Comparison of ENCODE assay signal across 8 mouse cellular contexts in genomic region chr14:55094704-55095231, GRCm38 (mm10). TPM values are rescaled to one million over a fixed set of nuclear protein-coding genes. Genes with fewer than 3 reads are reported as not detected.
A peak's percentile ranks its signal among the peaks of the same experiment; 100 is the strongest.
DNase-seq lines count a peak whose midpoint lies in the region; ATAC-seq and TF ChIP-seq lines count a peak whose summit lies in the region.

Gene Thtpa (plus strand): TSS chr14:55094784.

- DNase-seq in 3134 (ENCODE audit: extremely low read depth, insufficient read length, low spot score) = peak; percentile 82
- peak; percentile 72 for DNase-seq in adrenal gland, adult 8-10 months
- DNase-seq in embryonic facial prominence, embryonic 11.5 days (ENCODE audit: low spot score) = peak; percentile 87
- DNase-seq in heart, adult 2 months = peak; percentile 84 to 86
- peak; percentile 89 for DNase-seq in kidney, adult 2 months
- DNase-seq in splenic B cell, adult 2 months (ENCODE audit: low read depth, low spot score) = peak; percentile 63

- H3K4me3 ChIP-seq in embryonic facial prominence, embryonic 11.5 days (ENCODE audit: low read depth, low read length) = peak within 1 kb of the TSS; percentile 63
- peak within 1 kb of the TSS; percentile 87 for H3K4me3 ChIP-seq in heart, adult 2 months
- H3K4me3 ChIP-seq in kidney, adult 2 months (ENCODE audit: insufficient read depth, low read depth, low read length) = peak within 1 kb of the TSS; percentile 81
- H3K4me3 ChIP-seq in limb, embryonic 15.5 days = peak within 1 kb of the TSS; percentile 74
- H3K4me3 ChIP-seq in midbrain, embryonic 16.5 days (ENCODE audit: low read depth, low read length) = peak within 1 kb of the TSS; percentile 66

- peak; percentile 42 for ATAC-seq in embryonic facial prominence, embryonic 11.5 days (replicated peaks; ENCODE audit: insufficient number of reproducible peaks, low FRiP score, low TSS enrichment, low read depth)
- peak; percentile 67 for ATAC-seq in limb, embryonic 15.5 days (ENCODE audit: insufficient number of reproducible peaks, low FRiP score, low TSS enrichment, low read depth)
- peak; percentile 34 for ATAC-seq in midbrain, embryonic 16.5 days

- peak within 1 kb of the TSS; percentile 61 for H3K4me2 ChIP-seq in embryonic facial prominence, embryonic 11.5 days (ENCODE audit: low read depth, low read length)
- peak within 1 kb of the TSS; percentile 80 for H3K4me2 ChIP-seq in limb, embryonic 15.5 days
- H3K4me2 ChIP-seq in midbrain, embryonic 16.5 days (ENCODE audit: low read length) = peak within 1 kb of the TSS; percentile 77

- TF ChIP-seq CTCF in heart, adult 2 months (IDR thresholded peaks at IDR 0.05) = no peak
- TF ChIP-seq CTCF in kidney, adult 2 months (conservative IDR thresholded peaks at IDR 0.05; ENCODE audit: insufficient read depth, insufficient read length, low read depth, low read length) = no peak

- H3K27ac ChIP-seq in embryonic facial prominence, embryonic 11.5 days (replicated peaks; ENCODE audit: low read depth, low read length) = 0 out of 2 replicates have a peak within 1 kb of the TSS, but pooled peaks have one; percentile 31
- H3K27ac ChIP-seq in heart, adult 2 months = peak within 1 kb of the TSS; percentile 91
- peak within 1 kb of the TSS; percentile 91 for H3K27ac ChIP-seq in kidney, adult 2 months (ENCODE audit: insufficient read depth, low read depth, low read length)
- peak within 1 kb of the TSS; percentile 83 for H3K27ac ChIP-seq in limb, embryonic 15.5 days
- peak within 1 kb of the TSS; percentile 98 for H3K27ac ChIP-seq in midbrain, embryonic 16.5 days (ENCODE audit: low read length)

- 0 out of 2 replicates have a peak, but pooled peaks cover 2% of the 10 kb centered on the region for H3K4me1 ChIP-seq in embryonic facial prominence, embryonic 11.5 days (ENCODE audit: control insufficient read depth, insufficient read depth, low read length)
- peaks cover 6% of the 10 kb centered on the region for H3K4me1 ChIP-seq in heart, adult 2 months (ENCODE audit: control insufficient read depth, insufficient read depth, low read length)
- H3K4me1 ChIP-seq in kidney, adult 2 months (ENCODE audit: control insufficient read depth, insufficient read depth, low read length) = peaks cover 7% of the 10 kb centered on the region; the same call in 1 of the 2 replicates
- H3K4me1 ChIP-seq in limb, embryonic 15.5 days = peaks cover 29% of the 10 kb centered on the region
- H3K4me1 ChIP-seq in midbrain, embryonic 16.5 days (ENCODE audit: control insufficient read depth, insufficient read depth, low read length) = peaks cover 38% of the 10 kb centered on the region

- peak; percentile 46; the same call in 1 of the 2 replicates for TF ChIP-seq EP300 in heart, adult 2 months (IDR thresholded peaks at IDR 0.05; ENCODE audit: insufficient read depth, low read depth, low read length)

- no peaks in the 10 kb centered on the region for H3K9me3 ChIP-seq in embryonic facial prominence, embryonic 11.5 days (replicated peaks; ENCODE audit: control insufficient read depth, low read length)
- H3K9me3 ChIP-seq in limb, embryonic 15.5 days = no peaks in the 10 kb centered on the region
- H3K9me3 ChIP-seq in midbrain, embryonic 16.5 days (replicated peaks; ENCODE audit: control insufficient read depth, low read length, poor library complexity, severe bottlenecking) = no peaks in the 10 kb centered on the region

- TF ChIP-seq POLR2A in heart, adult 2 months (IDR thresholded peaks at IDR 0.05; ENCODE audit: insufficient read depth, low read depth, low read length) = peak; percentile 63
- TF ChIP-seq POLR2A in kidney, adult 2 months (IDR thresholded peaks at IDR 0.05; ENCODE audit: low read depth, low read length) = peak; percentile 52

- no peaks in the 10 kb centered on the region for H3K36me3 ChIP-seq in embryonic facial prominence, embryonic 11.5 days (replicated peaks; ENCODE audit: control insufficient read depth, insufficient read depth, low read depth, low read length)
- no peaks in the 10 kb centered on the region for H3K36me3 ChIP-seq in heart, adult 2 months (ENCODE audit: control insufficient read depth, insufficient read depth, low read length)
- no peaks in the 10 kb centered on the region for H3K36me3 ChIP-seq in kidney, adult 2 months (ENCODE audit: control insufficient read depth, insufficient read depth, low read length)
- H3K36me3 ChIP-seq in limb, embryonic 15.5 days = peaks cover 26% of the 10 kb centered on the region
- H3K36me3 ChIP-seq in midbrain, embryonic 16.5 days (ENCODE audit: control insufficient read depth, insufficient read depth, low read length) = peaks cover 3% of the 10 kb centered on the region; the same call in 1 of the 2 replicates
- no peaks in the 10 kb centered on the region; the same call in 1 of the 2 replicates for H3K36me3 ChIP-seq in splenic B cell, adult 2 months (ENCODE audit: control insufficient read depth, insufficient read depth, low read length, poor library complexity, severe bottlenecking)

- intact Hi-C loops in heart, adult 2 months (cut with DNase I) = loop anchor here (2.0 kb wide), 1 partner anchor 202 kb away; the partner anchor contains the start of gene Pabpn1

- H3K27me3 ChIP-seq in embryonic facial prominence, embryonic 11.5 days (ENCODE audit: control insufficient read depth, insufficient read depth, low read length) = no peaks in the 10 kb centered on the region
- H3K27me3 ChIP-seq in heart, adult 2 months (ENCODE audit: control insufficient read depth, insufficient read depth, low read length) = no peaks in the 10 kb centered on the region
- no peaks in the 10 kb centered on the region for H3K27me3 ChIP-seq in kidney, adult 2 months (replicated peaks; ENCODE audit: control insufficient read depth, insufficient read depth, low read length)
- no peaks in the 10 kb centered on the region for H3K27me3 ChIP-seq in limb, embryonic 15.5 days
- no peaks in the 10 kb centered on the region for H3K27me3 ChIP-seq in midbrain, embryonic 16.5 days (ENCODE audit: control insufficient read depth, insufficient read depth, low read depth, low read length)
- H3K27me3 ChIP-seq in splenic B cell, adult 2 months (ENCODE audit: control insufficient read depth, insufficient read depth, low read length, poor library complexity, severe bottlenecking) = no peaks in the 10 kb centered on the region

- H3K79me2 ChIP-seq in heart, adult 2 months (replicated peaks; ENCODE audit: control insufficient read depth, insufficient read depth, low read length) = no peaks in the 10 kb centered on the region

- H3K9ac ChIP-seq in embryonic facial prominence, embryonic 11.5 days (replicated peaks; ENCODE audit: low read length) = peak within 1 kb of the TSS; percentile 80
- H3K9ac ChIP-seq in heart, adult 2 months (ENCODE audit: low read depth, low read length) = peak within 1 kb of the TSS; percentile 80
- H3K9ac ChIP-seq in limb, embryonic 15.5 days = peak within 1 kb of the TSS; percentile 56
- peak within 1 kb of the TSS; percentile 91 for H3K9ac ChIP-seq in midbrain, embryonic 16.5 days (ENCODE audit: low read depth, low read length)

- under 1% methylated on average over 30 of the region's 30 CpGs for WGBS in embryonic facial prominence, embryonic 11.5 days
- WGBS in heart, adult 2 months = under 1% methylated on average over 30 of the region's 30 CpGs
- under 1% methylated on average over 30 of the region's 30 CpGs for WGBS in kidney, adult 2 months
- under 1% methylated on average over 30 of the region's 30 CpGs for WGBS in limb, embryonic 15.5 days
- WGBS in midbrain, embryonic 16.5 days = 1% methylated on average over 30 of the region's 30 CpGs

RNA-seq across cellular contexts. Expression of gene Thtpa, which starts in this region (rescaled TPM):
- total RNA-seq in adrenal gland, adult 8-10 months (2022) = 10 to 100 TPM; 16.1 to 22.6 (median 21.0) TPM
- 19.0 and 19.6 TPM in 2 replicates for polyA plus RNA-seq in embryonic facial prominence, embryonic 11.5 days (2014; fragmentation: Nextera tagmentation; extraction: Ambion mirVana)
- total RNA-seq in heart, adult 2 months (2021) = 10 to 100 TPM; 10.7 to 13.4 TPM
- 8.2 and 9.7 TPM in 2 replicates for polyA plus RNA-seq in heart, adult 2 months (2012; rRNA removed)
- 12.1 and 13.8 TPM in 2 replicates for polyA plus RNA-seq in kidney, adult 2 months (2012; rRNA removed)
- 20.2 and 21.3 TPM in 2 replicates for polyA plus RNA-seq in limb, embryonic 15.5 days (2015; fragmentation: Nextera tagmentation; extraction: Ambion mirVana)
- 37.0 and 38.6 TPM in 2 replicates for polyA plus RNA-seq in midbrain, embryonic 16.5 days (2015; fragmentation: Nextera tagmentation; extraction: Ambion mirVana)

Comparison
In these comparisons a context has a peak if more than half of its experiments do, and no peak if none do; other contexts are left out.
1. Peak in every context shown above with its lines: DNase-seq, ATAC-seq, H3K4me3 ChIP-seq and H3K27ac ChIP-seq.
2. H3K27ac ChIP-seq: peak in every context shown above with its lines; median percentile 98 in midbrain, embryonic 16.5 days; 91 in heart, adult 2 months; 91 in kidney, adult 2 months; 83 in limb, embryonic 15.5 days; 31 in embryonic facial prominence, embryonic 11.5 days.